Mouse (Mus musculus) midbrain, embryonic 16.5 days (tissue): ENCODE data around the gene Slc2a12. TPM values are rescaled to one million over a fixed set of nuclear protein-coding genes. Genes with fewer than 3 reads are reported as not detected.

Source experiments
- ATAC-seq: fragments of 200-750 bp; cut with Nextera tagmentation; 2 replicates; pipeline ENCODE4 v1.8.0; 2017; ENCODE audit warnings: moderate TSS enrichment
- H3K27ac ChIP-seq: fragments of 300-500 bp; sonication (generic); 2 replicates; pipeline ENCODE4 v1.5.1; 2014; ENCODE audit warnings: mild to moderate bottlenecking, low read length, mixed read lengths
- H3K27me3 ChIP-seq: fragments of 300-500 bp; sonication (generic); 2 replicates; pipeline ENCODE4 v1.6.1; 2014; ENCODE audit warnings: low read depth, low read length, mixed read lengths; ENCODE audit not compliant: control insufficient read depth, insufficient read depth
- H3K36me3 ChIP-seq: fragments of 300-500 bp; sonication (generic); 2 replicates; pipeline ENCODE4 v1.6.1; 2014; ENCODE audit warnings: mild to moderate bottlenecking, low read length, moderate library complexity, mixed read lengths; ENCODE audit not compliant: control insufficient read depth, insufficient read depth
- H3K4me1 ChIP-seq: fragments of 300-500 bp; sonication (generic); 2 replicates; pipeline ENCODE4 v1.6.1; 2014; ENCODE audit warnings: mild to moderate bottlenecking, low read length, mixed read lengths; ENCODE audit not compliant: control insufficient read depth, insufficient read depth
- H3K4me2 ChIP-seq: fragments of 300-500 bp; sonication (generic); 2 replicates; pipeline ENCODE4 v1.6.1; 2014; ENCODE audit warnings: mild to moderate bottlenecking, low read length, mixed read lengths
- H3K4me3 ChIP-seq: fragments of 300-500 bp; sonication (generic); 2 replicates; pipeline ENCODE4 v1.5.1; 2014; ENCODE audit warnings: low read depth, mild to moderate bottlenecking, low read length, moderate library complexity, mixed read lengths
- H3K9ac ChIP-seq: fragments of 300-500 bp; sonication (generic); 2 replicates; pipeline ENCODE4 v1.6.1; 2014; ENCODE audit warnings: low read depth, low read length, mixed read lengths
- H3K9me3 ChIP-seq: fragments of 300-500 bp; sonication (generic); replicated peaks from 2 replicates; pipeline ENCODE4 v1.6.1; 2014; ENCODE audit warnings: mild to moderate bottlenecking, low read length, mixed read lengths; ENCODE audit not compliant: control insufficient read depth, poor library complexity, severe bottlenecking
- WGBS: fragments of 180-500 bp; shearing (Covaris S2); extraction: QIAGEN DNeasy Blood & Tissue Kit; methylation state at CpG from one replicate; pipeline ENCODE4 v1.1.7; 2014; 5-methylcytosine and 5-hydroxymethylcytosine counted together
- polyA plus RNA-seq: library from polyadenylated mRNA; unstranded; fragments of >200 nt; fragmentation: Nextera tagmentation; extraction: Ambion mirVana; gene quantifications from 2 replicates; pipeline ENCODE4 v1.2.1, GENCODE M21; 2015

The Slc2a12 gene
- 4.7 and 5.3 TPM in 2 replicates for polyA plus RNA-seq

DNA sequence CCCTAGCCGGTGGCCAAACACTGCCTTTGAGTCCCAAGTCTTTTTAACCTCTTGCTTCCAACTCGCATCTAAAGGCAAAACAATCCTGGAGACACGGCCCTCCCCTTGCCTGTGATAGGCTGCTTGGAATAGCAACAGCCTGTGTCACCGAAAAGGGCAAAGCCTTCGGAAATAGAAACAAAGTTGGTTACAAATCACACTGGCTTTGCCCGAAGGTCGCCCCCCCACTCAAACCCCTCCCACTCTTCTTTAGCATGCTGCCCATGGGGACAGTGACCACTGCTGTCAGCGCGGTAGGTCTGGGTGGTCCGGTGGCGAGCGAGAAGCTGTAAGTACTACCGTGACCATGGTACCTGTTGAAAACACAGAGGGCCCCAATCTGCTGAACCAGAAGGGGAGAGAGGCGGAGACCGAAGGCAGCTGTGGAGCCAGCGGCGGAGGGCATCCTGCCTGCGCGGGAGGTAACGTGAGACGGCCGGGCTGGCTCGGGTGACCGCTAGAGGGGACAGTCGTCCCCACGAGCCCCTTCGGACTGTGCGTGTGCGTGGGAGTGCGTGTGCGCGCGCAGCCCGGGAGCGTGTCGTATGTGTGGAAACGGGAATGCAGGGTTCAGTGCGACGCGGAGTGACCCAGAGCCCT, at the start of gene Slc2a12:
Gene Slc2a12 (plus strand): TSS at position 159 of the 639 bp plus-strand sequence.
- peak; percentile 91 for ATAC-seq
- Histone ChIP-seq H3K27me3 (no peaks in the 10 kb centered on the region), H3K9me3 (no peaks in the 10 kb centered on the region), H3K36me3 (no peaks in the 10 kb centered on the region), H3K27ac (peak within 1 kb of the TSS; percentile 26), H3K4me1 (peaks cover 8% of the 10 kb centered on the region; the same call in 1 of the 2 replicates), H3K9ac (peak within 1 kb of the TSS; percentile 70), H3K4me2 (peak within 1 kb of the TSS; percentile 90), H3K4me3 (peak within 1 kb of the TSS; percentile 60)
- 2% methylated on average over 40 of the region's 40 CpGs for WGBS

- Histone ChIP-seq H3K4me1 (no peaks in the 10 kb centered on the region), H3K36me3 (no peaks in the 10 kb centered on the region), H3K27ac (no peak overlapping the region), H3K27me3 (no peaks in the 10 kb centered on the region), H3K9me3 (no peaks in the 10 kb centered on the region), H3K9ac (no peak overlapping the region), H3K4me2 (no peak overlapping the region), H3K4me3 (no peak overlapping the region)
- 0 out of 2 replicates have a peak, but pooled peaks have one; percentile 3 for ATAC-seq
- 89% methylated on average over 8 of the region's 8 CpGs for WGBS
Measured at GRCm38 (mm10) chr10:22598908-22599480, 45.8 kb upstream of the Slc2a12 start.

- H3K27me3 ChIP-seq, result no peaks in the 10 kb centered on the region
- no peak overlapping the region for H3K9ac ChIP-seq
- no peaks in the 10 kb centered on the region for H3K9me3 ChIP-seq
- H3K4me1 ChIP-seq, result no peaks in the 10 kb centered on the region
- no peak overlapping the region for H3K27ac ChIP-seq
- WGBS, result 86% methylated on average over 6 of the region's 6 CpGs
- ATAC-seq, result no peak
- H3K4me2 ChIP-seq, result no peak overlapping the region
- no peaks in the 10 kb centered on the region for H3K36me3 ChIP-seq
- no peak overlapping the region for H3K4me3 ChIP-seq
Measured at GRCm38 (mm10) chr10:22601046-22601445, 43.8 kb upstream of the Slc2a12 start.

- H3K36me3 ChIP-seq, result no peaks in the 10 kb centered on the region
- no peak overlapping the region for H3K4me3 ChIP-seq
- no peaks in the 10 kb centered on the region for H3K27me3 ChIP-seq
- 86% methylated on average over 2 of the region's 2 CpGs for WGBS
- no peak for ATAC-seq
- peaks cover 4% of the 10 kb centered on the region; the same call in 1 of the 2 replicates for H3K4me1 ChIP-seq
- H3K9ac ChIP-seq, result no peak overlapping the region
- H3K9me3 ChIP-seq, result no peaks in the 10 kb centered on the region
- H3K27ac ChIP-seq, result no peak overlapping the region
- H3K4me2 ChIP-seq, result no peak overlapping the region
Measured at GRCm38 (mm10) chr10:22604801-22605200, 40.0 kb upstream of the Slc2a12 start.

DNA sequence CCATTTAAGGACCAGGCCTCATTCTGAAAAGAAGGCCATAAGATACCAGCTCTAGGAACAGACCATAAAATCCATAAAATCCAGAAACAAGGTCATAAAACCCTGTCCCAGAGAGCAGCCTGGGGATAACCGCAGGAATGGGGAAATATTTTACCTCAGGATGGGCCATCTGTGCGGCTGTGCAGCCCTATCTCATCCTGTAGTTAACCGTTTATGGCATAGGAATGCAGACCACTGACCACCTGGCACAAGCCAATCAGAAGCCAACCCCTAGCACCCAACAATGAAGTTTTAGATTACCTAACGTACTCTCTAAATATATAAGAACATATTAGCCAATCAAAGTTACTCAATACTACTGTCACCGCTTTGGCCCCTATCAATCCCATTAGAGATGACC, 36.5 kb upstream of the Slc2a12 start:
- Histone ChIP-seq H3K4me2 (no peak overlapping the region), H3K27ac (peak overlapping the region; percentile 75; the same call in 1 of the 2 replicates)

GRCm38 (mm10) chr10:22608799-22609357, 35.9 kb upstream of the Slc2a12 start:
- peak; percentile 85 for ATAC-seq
- no peaks in the 10 kb centered on the region for H3K36me3 ChIP-seq
- H3K4me1 ChIP-seq, result peaks cover 4% of the 10 kb centered on the region; the same call in 1 of the 2 replicates
- H3K9me3 ChIP-seq, result no peaks in the 10 kb centered on the region
- no peaks in the 10 kb centered on the region for H3K27me3 ChIP-seq
- H3K4me3 ChIP-seq, result peak overlapping the region; percentile 21
- peak overlapping the region; percentile 75 for H3K27ac ChIP-seq
- H3K9ac ChIP-seq, result peak overlapping the region; percentile 57
- WGBS, result under 1% methylated on average over 11 of the region's 11 CpGs
- H3K4me2 ChIP-seq, result peak overlapping the region; percentile 51

More for the DNA sequence above, 36.5 kb upstream of the Slc2a12 start:
- Histone ChIP-seq H3K4me1 (peaks cover 4% of the 10 kb centered on the region; the same call in 1 of the 2 replicates), H3K4me3 (no peak overlapping the region), H3K9ac (no peak overlapping the region), H3K27me3 (no peaks in the 10 kb centered on the region), H3K9me3 (no peaks in the 10 kb centered on the region), H3K36me3 (no peaks in the 10 kb centered on the region)
- ATAC-seq, result peak; percentile 6; the same call in 1 of the 2 replicates
- 67% methylated on average over 5 of the region's 5 CpGs for WGBS

- Histone ChIP-seq H3K9ac (no peak overlapping the region), H3K27ac (no peak overlapping the region), H3K4me1 (peaks cover 4% of the 10 kb centered on the region; the same call in 1 of the 2 replicates), H3K4me2 (no peak overlapping the region), H3K9me3 (no peaks in the 10 kb centered on the region), H3K27me3 (no peaks in the 10 kb centered on the region), H3K36me3 (no peaks in the 10 kb centered on the region), H3K4me3 (no peak overlapping the region)
- ATAC-seq, result no peak
- WGBS, result 88% methylated on average over 5 of the region's 5 CpGs
Measured at GRCm38 (mm10) chr10:22613301-22613700, 31.5 kb upstream of the Slc2a12 start.

GRCm38 (mm10) chr10:22614554-22614953, 30.3 kb upstream of the Slc2a12 start:
- Histone ChIP-seq H3K27me3 (no peaks in the 10 kb centered on the region), H3K9ac (no peak overlapping the region), H3K4me3 (no peak overlapping the region), H3K4me1 (no peaks in the 10 kb centered on the region), H3K4me2 (no peak overlapping the region), H3K9me3 (no peaks in the 10 kb centered on the region), H3K27ac (no peak overlapping the region), H3K36me3 (no peaks in the 10 kb centered on the region)
- no peak for ATAC-seq
- 90% methylated on average over 8 of the region's 8 CpGs for WGBS

DNA sequence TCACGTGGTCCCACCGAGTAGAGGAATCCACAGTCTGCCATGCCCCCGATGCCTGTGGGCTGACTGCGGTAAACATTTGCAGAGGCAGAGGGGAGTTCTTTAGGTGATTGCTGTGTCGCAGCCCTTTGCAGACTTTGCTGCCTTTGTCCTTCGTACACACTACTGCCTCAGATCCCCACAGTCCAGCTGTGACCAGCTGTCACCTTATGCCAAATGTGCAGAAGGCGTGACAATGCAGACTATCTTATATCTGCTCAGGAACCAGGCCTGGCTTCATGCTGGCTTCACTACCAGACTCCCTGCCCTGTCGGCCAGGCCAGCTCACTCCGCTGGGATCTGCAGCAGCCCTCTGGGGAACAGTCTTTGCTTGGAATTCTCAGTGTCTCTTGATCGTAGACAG, 29.5 kb upstream of the Slc2a12 start:
- Histone ChIP-seq H3K27me3 (no peaks in the 10 kb centered on the region), H3K4me1 (no peaks in the 10 kb centered on the region), H3K4me2 (no peak overlapping the region), H3K9ac (no peak overlapping the region), H3K36me3 (no peaks in the 10 kb centered on the region), H3K9me3 (no peaks in the 10 kb centered on the region), H3K27ac (no peak overlapping the region), H3K4me3 (no peak overlapping the region)
- peak; percentile 58; the same call in 1 of the 2 replicates for ATAC-seq
- WGBS, result 29% methylated on average over 10 of the region's 10 CpGs
